Mouse (Mus musculus) brain, embryonic 14.5 days (tissue): ENCODE data around the gene Fxr2. TPM values are rescaled to one million over a fixed set of nuclear protein-coding genes. Genes with fewer than 3 reads are reported as not detected.

ENCODE experiments used
- DNase-seq: peaks from one replicate; pipeline ENCODE4 v3.0.0-alpha.2; 2011; ENCODE audit warnings: low read depth
- CTCF ChIP-seq: fragments of 200-500 bp; IDR thresholded peaks from 2 replicates; pipeline ENCODE4 v1.5.1; 2012; ENCODE audit warnings: inconsistent platforms, mild to moderate bottlenecking, moderate library complexity, borderline replicate concordance; ENCODE audit not compliant: insufficient read depth, insufficient read length; ENCODE audit errors: extremely low read depth
- POLR2A ChIP-seq: fragments of 200-500 bp; IDR thresholded peaks from 2 replicates; pipeline ENCODE4 v1.6.1; 2012; ENCODE audit warnings: mild to moderate bottlenecking, inconsistent platforms, borderline replicate concordance; ENCODE audit not compliant: poor library complexity, insufficient read depth, insufficient read length, severe bottlenecking; ENCODE audit errors: extremely low read depth
- polyA plus RNA-seq: library from polyadenylated mRNA; depleted of rRNA; stranded (reverse); fragments of >200 nt; gene quantifications from 2 replicates; pipeline ENCODE4 v1.2.3, GENCODE M21; 2012; rRNA removed

Gene Fxr2
- polyA plus RNA-seq = 129 and 151 TPM in 2 replicates

GRCm38 (mm10) chr11:69632284-69633089, at the start of gene Fxr2:
Fxr2 (plus strand) TSS chr11:69632990.
- TF ChIP-seq POLR2A (peak; percentile 94), CTCF (peak; percentile 81)
- peak; percentile 100 for DNase-seq

GRCm38 (mm10) chr11:69584008-69584407, 48.8 kb upstream of the Fxr2 start:
- no peak for DNase-seq
- no peak for TF ChIP-seq POLR2A
- no peak for TF ChIP-seq CTCF

GRCm38 (mm10) chr11:69584937-69585336, 47.9 kb upstream of the Fxr2 start:
- no peak for TF ChIP-seq POLR2A
- TF ChIP-seq CTCF = no peak
- DNase-seq = no peak

- no peak for TF ChIP-seq POLR2A
- no peak for TF ChIP-seq CTCF
These were observed 47.0 kb upstream of the Fxr2 start for GRCm38 (mm10) chr11:69585718-69586325.

GRCm38 (mm10) chr11:69589207-69589834, 43.5 kb upstream of the Fxr2 start:
- DNase-seq = no peak
- no peak for TF ChIP-seq POLR2A
- no peak for TF ChIP-seq CTCF

More at GRCm38 (mm10) chr11:69585718-69586325, 47.0 kb upstream of the Fxr2 start:
- no peak for DNase-seq

GRCm38 (mm10) chr11:69590622-69591021, 42.2 kb upstream of the Fxr2 start:
- DNase-seq = no peak
- TF ChIP-seq POLR2A = no peak
- TF ChIP-seq CTCF = no peak

- DNase-seq = no peak
- no peak for TF ChIP-seq CTCF
These were observed 41.4 kb upstream of the Fxr2 start for GRCm38 (mm10) chr11:69591424-69591823.

GRCm38 (mm10) chr11:69591899-69592637, 40.7 kb upstream of the Fxr2 start:
- peak; percentile 89 for DNase-seq
- TF ChIP-seq POLR2A = no peak
- no peak for TF ChIP-seq CTCF

- DNase-seq = no peak
- TF ChIP-seq POLR2A (no peak), CTCF (no peak)
These were observed 40.0 kb upstream of the Fxr2 start for GRCm38 (mm10) chr11:69592799-69593198.

- TF ChIP-seq POLR2A (no peak), CTCF (no peak)
- DNase-seq = no peak
These were observed 37.9 kb upstream of the Fxr2 start for GRCm38 (mm10) chr11:69594853-69595252.

GRCm38 (mm10) chr11:69599436-69599835, 33.4 kb upstream of the Fxr2 start:
- TF ChIP-seq POLR2A = no peak
- TF ChIP-seq CTCF = no peak
- DNase-seq = no peak

- DNase-seq = peak; percentile 85
- no peak for TF ChIP-seq CTCF
- TF ChIP-seq POLR2A = no peak
These were observed 32.7 kb upstream of the Fxr2 start for GRCm38 (mm10) chr11:69600098-69600497.
